Mouse (Mus musculus) left cerebral cortex, postnatal 10 days (tissue): Measurements from ENCODE around the gene Kcnab2. TPM values are rescaled to one million over a fixed set of nuclear protein-coding genes. Genes with fewer than 3 reads are reported as not detected.

Experiments used
- DNase-seq, 2 experiments: peaks; one replicate each; pipeline ENCODE4 v3.0.0; 2021 to 2022; ENCODE audit warnings: low spot score in 2 of 2, mixed read lengths in 1 of 2; ENCODE audit errors: extremely low spot score in 1 of 2
- intact Hi-C: fragments of 180-260 bp; cut with DNase I; formaldehyde crosslinking; loops from one replicate; pipeline ENCODE4 v1.15.1; 2025
- total RNA-seq, 2 experiments: library from RNA; stranded (reverse); gene quantifications; 2 replicates each; pipeline ENCODE4 v1.2.3; 2021

Kcnab2 gene
- total RNA-seq, 2 experiments from 2014 or later, result 123 to 134 TPM

DNA sequence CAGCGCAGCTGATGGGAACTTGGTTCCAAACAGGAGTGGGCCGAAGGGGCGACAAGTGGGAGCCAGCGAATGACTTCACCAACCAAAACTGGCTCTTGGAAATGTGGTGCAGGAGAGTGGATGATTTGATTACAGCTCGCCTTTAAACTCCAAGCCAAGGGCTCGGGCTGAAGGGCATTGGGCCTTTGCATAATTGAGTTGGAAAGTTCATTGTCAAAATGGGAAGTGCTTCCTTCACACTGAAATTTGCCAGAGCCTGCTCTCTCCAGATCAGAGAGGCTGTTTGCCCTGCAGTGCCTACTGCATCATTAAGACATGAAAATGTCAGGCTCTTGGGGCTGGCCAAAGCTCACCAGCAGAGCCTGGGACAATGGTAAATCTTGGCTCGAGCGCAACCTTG is 71.1 kb downstream of the Kcnab2 start:
- DNase-seq, result no peak
- intact Hi-C loops, result no loop called here

DNA sequence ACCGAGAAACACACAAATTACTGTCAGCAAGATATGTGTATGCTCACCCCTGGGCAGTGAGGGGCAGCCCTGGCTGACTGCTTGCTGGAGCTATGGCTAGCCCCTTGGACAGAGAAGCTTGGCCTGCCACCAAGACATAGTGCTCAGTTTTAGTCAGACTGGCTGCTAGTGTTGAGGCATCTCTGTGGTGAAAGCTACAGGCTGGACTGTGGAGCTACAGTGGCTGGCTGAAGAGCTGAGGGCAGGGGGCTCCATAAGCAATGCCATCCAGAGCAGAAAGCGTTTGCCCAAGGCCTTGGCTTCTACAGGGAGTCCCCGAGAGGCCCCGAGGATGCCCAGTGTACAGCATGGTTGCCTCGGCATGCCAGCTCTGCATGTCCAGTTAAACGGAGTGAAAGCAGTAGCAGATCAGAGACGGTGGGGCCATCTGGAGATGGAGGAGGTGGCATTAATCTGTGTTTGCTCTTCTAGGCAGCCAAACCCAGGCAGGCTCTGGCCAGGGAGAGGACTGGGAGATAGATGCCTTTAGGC is 71.9 kb downstream of the Kcnab2 start:
- no peak for DNase-seq
- intact Hi-C loops, result no loop called here

DNA sequence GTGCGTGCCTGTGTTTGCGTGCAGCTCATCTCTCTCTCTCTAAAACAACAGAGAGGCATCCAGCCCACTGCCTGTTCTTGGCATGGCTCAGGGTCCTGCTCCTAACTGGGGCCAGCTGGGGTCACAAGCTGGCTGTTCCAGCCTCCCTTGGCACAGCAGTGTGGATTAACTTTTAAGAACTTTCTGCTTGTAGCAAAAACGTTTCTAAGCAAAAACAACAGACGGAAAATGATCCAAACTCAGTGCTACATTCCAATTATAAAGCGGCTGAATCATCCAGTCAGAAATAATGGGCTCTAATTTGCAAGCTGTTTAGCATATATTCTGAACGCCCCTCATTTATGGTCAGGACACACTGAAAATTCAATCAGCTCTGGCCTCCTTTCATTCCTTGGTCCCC is 72.5 kb downstream of the Kcnab2 start:
- peak in 1 of 2 experiments; percentile 38 for DNase-seq
- intact Hi-C loops, result no loop called here

DNA sequence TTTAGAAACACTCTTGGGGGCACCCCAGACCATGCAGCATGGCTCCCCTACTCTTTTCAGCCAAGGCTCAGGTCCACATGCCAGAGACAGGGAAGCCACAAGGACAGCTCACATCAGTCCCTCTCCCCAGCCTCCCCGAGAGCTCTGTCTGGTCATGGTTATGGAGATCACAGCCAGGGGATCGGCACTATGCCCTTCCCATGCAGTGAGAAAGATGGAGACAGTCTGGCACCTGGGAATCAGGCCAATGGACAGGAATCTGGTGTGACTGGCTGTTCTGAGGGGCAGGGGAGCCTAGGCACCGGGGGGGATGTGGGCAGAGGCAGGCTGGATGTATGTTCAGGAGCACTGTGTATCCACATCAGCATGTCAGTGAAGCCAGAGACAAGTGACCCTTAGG is 78.7 kb downstream of the Kcnab2 start:
- intact Hi-C loops, result no loop called here
- DNase-seq, result no peak

DNA sequence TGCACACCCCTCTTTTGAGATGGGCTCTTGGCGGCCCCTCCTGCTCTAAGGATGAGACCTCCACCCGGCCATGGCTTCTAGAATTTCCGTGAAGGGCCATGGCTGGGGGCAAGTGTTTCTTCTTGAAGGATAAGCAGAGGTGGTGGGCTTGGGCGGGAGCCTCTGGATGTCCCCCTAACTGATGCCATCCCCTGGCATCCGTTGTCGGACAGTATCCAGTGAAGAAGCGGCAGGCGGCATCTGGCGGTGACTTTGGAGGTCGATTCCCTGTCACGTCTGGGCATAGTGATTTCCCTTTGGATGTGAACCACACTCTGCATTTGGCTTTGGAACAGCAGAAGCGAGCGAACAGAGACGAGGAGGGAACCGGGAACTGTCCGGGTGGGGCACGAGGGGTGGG is 85.0 kb downstream of the Kcnab2 start:
- no peak for DNase-seq
- intact Hi-C loops, result no loop called here

DNA sequence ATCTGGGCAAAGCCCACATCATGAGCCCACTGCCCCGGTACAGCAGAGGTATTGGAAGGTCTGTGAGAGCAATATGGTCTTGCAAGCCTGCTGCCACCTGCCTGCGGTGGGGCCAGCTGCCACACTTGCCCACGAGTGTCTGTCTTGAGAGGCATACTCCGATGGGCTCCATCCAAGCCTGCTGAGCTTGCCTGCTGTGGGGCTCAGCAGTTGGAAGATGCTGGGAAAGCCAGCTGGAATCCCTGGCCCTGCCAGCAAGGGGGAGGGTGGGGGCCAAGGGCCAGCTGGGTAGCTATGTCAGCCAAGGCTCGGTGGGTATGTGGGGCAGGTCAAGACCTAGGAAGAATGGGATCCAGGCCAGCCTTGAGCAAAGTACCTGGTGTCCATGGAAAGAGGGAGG is 85.5 kb downstream of the Kcnab2 start:
- intact Hi-C loops, result no loop called here
- peak; percentile 52 to 76 for DNase-seq

DNA sequence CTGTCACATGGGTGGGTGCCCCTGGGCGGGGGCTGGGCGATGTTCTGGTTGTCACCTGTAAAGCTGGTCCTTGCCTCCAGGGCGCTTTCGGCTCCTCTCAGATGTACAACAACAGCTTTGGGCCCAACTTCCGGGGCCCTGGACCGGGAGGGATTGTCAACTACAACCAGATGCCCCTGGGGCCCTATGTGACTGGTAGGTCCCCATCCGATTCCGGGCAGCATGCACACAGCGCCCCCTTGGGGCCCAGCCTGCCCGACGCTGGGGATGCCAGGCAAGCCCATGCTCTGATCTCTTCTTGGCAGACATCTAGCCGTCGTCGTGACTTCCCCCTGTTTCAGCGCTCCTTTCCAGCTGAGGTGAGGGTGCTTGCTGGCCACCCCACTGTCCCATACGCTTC is 92.0 kb downstream of the Kcnab2 start:
- intact Hi-C loops, result no loop called here
- DNase-seq, result no peak

DNA sequence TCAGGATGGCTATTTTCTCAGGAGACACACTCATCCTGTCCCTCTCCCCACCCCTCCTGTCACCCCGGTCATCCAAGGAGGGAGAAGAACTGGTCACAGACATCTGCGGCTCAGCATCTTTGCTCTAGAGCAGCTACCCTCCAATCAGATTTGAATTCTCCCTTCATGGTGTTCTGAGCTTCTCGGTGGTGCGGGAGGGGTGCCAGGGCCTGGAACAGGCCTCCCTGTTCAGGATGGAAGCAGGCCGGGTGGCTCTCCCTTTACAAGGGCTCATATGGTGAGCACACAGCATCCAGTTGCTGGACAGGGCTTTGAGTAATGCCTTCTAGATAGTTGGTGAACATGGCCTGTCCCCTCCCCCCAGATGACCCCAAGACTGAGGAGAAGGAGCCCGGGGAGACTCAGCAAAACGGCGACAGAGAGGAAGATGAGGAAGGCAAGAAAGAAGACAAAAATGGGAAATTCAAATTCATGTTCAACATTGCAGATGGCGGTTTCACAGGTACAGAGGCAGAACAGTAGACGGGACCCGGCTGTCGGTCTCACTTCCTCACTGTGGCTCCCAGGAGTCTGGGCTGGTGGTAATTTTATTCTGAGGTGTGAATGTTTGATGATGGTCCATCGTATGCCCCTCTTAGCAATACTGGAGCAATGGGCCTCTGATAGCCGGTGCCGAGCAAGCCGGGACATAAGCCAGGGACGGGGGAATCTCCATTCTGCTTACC is 95.0 kb downstream of the Kcnab2 start:
- intact Hi-C loops, result no loop called here
- no peak for DNase-seq

DNA sequence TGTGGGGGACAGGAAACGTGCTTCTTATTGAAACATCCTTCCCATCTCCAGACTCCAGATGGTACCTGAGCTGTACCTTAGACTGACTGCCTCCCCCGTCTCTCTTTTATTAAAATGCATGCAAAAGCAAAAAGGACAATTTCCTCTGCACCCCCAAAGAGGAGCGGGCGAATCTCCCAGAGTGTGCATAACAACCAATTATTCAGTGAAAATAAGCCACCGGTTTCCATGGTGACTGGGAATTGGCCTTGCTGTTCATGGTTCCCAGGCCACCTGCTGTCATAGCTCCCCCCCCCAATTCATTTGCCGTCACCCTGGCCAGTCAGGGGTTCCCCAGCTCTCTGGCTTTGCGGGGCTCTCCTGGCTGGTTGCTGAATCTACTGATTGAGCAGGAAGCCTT is 112.4 kb downstream of the Kcnab2 start:
- DNase-seq, result no peak
- intact Hi-C loops, result no loop called here

DNA sequence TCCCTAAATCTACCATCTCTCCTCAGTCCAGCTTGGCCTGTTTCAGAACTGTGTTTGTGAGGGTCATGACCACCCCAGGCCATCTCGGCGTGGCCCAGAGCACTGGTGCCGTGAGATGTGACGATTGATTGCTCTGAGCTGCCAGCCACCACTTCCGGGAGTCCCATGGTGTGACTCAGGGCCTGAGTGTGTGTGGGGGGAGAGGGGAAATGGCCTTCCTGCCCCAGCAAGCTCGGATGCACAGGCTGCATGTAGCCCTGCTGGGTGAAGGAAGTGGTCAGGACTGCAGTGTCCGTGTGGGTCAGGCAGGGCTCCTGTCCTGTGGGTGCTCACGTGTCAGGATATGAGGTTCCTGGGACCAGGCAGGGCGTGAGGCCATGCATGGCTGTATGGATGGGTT is 115.5 kb downstream of the Kcnab2 start:
- intact Hi-C loops, result no loop called here
- no peak for DNase-seq

DNA sequence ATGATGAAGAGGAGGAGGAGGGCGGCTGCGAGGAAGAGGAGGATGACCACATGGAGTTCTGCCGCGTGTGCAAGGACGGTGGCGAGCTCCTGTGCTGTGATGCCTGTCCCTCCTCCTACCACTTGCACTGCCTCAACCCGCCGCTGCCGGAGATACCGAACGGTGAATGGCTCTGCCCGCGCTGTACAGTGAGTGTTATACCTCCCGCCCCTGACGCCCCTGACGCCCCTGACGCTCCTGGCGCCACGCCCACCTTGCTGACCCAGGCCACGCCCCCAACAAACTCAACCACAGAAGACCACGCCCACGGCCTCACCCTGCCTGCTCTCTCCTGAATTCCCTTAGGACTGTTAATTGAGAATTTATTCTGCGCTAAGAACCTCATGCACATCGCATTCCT is 116.8 kb downstream of the Kcnab2 start:
- peak in 1 of 2 experiments; percentile 64 for DNase-seq
- intact Hi-C loops, result no loop called here

DNA sequence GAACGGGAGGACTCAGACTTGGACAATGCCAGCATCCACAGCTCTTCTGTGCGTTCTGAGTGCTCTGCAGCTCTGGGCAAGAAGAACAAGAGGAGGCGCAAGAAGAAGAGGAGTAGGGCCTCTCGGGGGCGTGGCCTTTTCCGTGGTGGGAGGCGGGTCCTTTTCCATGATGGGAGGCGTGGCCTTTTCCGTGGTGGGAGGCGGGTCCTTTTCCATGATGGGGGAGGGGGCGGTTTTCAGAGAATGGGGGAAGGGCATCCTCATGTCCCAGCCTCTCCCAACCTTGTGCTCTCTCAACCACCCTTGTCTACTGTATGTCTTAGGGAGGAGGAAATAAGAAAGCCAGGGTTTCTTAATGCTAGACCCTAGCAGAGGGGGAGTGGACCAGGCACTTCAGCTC is 118.0 kb downstream of the Kcnab2 start:
- no peak for DNase-seq
- intact Hi-C loops, result no loop called here

DNA sequence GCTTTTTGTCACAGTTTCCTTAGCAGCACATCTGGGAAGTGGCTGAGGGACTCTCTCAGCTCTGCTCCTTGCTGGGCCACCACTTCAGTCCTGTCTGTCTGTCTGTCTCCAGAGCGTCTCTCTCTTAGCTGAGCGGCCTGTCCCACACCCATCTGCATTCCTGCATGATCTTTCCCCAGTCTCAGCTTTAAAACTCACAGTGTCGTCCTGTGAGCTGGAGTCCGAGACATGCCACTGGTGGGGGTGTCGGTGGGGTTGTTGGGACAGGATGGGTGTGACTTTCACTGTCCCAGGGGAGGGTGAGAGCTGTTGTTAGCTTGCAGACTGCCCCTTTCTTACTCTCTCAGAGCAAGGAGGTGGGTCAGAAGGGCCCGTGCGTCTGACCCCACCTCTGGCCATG is 122.0 kb downstream of the Kcnab2 start:
- intact Hi-C loops, result no loop called here
- no peak for DNase-seq

DNA sequence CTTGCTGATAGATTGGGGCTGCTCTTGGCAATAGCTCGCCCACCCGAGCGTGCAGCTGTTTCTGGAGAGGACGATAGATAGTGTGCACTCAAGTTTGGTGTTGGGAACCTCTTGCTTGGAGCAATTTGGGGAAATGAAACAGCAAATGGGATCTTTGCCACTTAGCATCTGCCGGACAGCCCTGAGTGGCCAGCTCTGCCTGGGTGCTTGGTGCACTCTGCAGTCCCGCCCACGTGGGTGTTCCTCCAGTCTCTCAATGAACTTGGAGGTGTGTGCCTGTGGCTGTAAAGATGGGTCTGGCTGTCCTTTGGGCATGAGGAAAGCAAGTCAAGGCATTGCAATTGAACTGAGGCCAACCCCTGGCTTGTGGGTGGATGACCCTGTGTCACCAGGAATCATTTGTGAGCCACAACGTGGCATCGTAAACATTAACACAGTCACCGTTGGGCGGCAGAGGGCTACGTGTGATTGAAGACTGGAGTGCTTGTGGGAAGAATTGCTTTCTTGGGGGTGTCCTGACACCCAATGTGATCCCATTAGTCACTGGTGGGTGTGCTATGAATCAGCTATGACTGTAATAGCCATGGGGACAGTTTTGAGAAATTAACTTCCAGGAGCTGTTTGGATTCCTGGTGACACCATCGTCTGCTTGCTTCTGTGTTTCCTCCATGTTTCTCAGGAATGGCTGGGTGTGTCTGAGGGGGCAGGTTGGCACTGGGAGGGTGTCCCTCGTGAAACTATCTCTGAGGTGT is 123.6 kb downstream of the Kcnab2 start:
- DNase-seq, result no peak

DNA sequence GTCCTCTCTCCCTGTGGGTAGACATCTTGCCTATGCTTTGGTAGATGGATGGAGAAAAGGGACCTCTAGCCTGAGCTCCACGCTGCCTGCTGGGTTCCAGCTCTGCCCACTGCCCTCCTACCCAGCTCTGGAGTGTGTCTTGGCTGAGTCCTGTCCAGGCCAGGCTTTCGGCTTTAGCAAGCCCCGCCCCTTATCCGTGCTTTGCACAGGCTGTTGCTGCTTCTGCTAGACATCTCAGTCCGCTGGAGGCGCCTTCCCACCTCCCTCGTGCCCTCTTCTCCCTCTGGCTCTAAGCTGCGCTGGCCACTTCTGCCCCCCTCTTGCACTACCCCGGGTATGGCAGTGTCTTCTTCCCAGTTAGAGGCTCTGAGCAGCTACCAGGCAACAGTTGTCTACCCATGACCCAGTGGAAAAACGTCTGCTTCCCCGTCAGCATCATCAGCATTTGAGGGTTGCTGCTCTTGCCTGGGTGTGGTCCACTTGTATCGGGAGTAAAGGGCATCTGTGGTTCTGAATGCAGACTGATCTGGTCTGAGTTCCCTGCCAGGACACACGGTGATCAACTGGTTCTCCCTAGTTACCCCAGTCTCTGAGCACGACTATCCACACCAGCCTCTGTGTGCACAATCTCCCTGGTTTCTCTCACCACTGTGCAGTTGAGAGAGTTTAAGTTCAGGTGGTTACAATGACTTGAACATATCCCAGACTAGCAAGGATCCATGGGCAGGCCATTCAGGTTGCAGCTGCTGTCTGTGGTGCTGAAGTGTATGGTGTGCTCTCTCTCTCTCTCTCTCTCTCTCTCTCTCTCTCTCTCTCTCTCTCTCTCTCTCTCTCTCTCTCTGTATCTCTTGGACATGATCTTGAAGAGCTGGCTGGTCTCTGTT is 126.0 kb downstream of the Kcnab2 start:
- intact Hi-C loops, result no loop called here
- DNase-seq, result peak in 1 of 2 experiments; percentile 65

More for the DNA sequence above, 123.6 kb downstream of the Kcnab2 start:
- intact Hi-C loops, result no loop called here

DNA sequence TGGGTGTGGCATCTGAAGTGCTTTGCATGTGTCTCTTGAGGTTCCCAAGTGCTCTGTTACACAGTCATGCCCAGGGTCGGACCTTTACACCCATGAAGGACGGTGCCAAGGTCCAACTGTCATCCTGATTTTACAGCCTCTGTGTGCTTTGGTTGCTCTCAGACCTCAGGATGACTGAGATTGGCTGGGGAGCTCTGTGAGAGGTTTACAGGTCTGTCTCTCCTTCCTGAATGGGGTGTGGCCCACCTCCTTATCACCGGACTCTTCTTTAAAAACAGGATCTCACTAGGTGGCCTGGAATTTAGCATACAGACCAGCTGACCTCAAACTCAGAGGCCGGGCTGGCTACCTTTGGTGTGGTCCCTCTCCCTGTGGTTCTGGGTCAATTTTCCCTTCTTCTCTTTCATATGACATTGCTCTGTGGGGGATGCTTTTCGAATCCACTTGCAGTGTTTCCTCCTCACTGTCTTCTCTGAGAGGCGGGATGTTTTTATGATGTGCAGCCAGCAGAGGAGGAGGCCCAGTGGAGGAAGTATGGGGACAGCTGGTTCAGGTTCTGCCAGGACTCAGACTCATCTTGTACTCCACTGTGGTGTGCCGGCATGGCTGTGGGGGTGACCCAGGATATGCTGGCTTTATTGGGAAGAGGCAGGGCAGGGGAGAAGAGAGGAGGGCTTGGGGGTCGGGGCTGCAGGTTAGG is 126.8 kb downstream of the Kcnab2 start:
- no peak for DNase-seq

DNA sequence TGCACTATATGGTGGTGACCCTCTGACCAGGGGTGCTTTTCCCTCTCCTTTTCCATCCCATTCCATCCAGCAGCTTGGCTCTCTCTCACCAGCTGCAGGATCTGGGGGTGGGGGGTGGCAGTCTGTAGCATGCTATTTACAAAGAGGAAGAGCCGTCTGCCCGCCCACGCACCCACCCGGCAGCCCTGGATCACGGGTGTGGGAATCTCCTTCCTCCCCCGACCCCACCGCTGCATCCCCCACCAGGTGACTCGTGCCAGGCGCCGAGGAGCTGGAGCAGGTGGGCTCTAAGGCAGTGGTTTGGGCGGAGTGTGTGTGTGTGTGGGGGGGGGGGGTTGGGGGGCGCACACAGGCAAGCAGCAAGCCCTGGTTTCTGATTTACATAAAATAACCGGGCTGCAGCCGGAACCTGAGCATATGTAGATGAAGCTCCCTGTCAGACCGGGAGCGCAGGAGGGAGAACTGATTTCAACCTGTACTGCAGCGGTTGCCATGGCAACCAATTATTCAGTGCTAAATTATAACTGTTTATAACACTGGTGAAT is 127.8 kb downstream of the Kcnab2 start:
- DNase-seq, result peak; percentile 78 to 84
- intact Hi-C loops, result loop anchor here (10.0 kb wide), 1 partner anchor 145 kb away; no protein-coding TSS in a partner anchor

More for the DNA sequence above, 126.8 kb downstream of the Kcnab2 start:
- intact Hi-C loops, result no loop called here
